Mouse (Mus musculus) MEL (cell line): ENCODE measurements around the gene Fam57b. TPM values are rescaled to one million over a fixed set of nuclear protein-coding genes. Genes with fewer than 3 reads are reported as not detected.

Source experiments
- DNase-seq: peaks from one replicate; pipeline ENCODE4 v3.0.0; 2011; ENCODE audit warnings: low read depth, low spot score
- H3K27ac ChIP-seq: 2 replicates; pipeline ENCODE4 v1.5.1; 2012; ENCODE audit warnings: low read depth, mild to moderate bottlenecking, control low read depth, low read length, moderate library complexity; ENCODE audit not compliant: control insufficient read depth
- H3K27me3 ChIP-seq, 2 experiments: fragments of 150-350 bp in 1 of 2; sonication (generic) in 1 of 2; 2 replicates each; pipeline ENCODE4 v1.6.1; 2012; ENCODE audit warnings: low read length in 2 of 2, mild to moderate bottlenecking in 2 of 2, improper control_type of control experiment in 1 of 2, moderate library complexity in 1 of 2; ENCODE audit not compliant: insufficient read depth in 2 of 2, control insufficient read depth in 1 of 2
- H3K36me3 ChIP-seq, 2 experiments: 2 replicates each; pipeline ENCODE4 v1.6.1; 2012 to 2014; ENCODE audit warnings: low read length in 2 of 2, improper control_type of control experiment in 1 of 2, inconsistent platforms in 1 of 2, mild to moderate bottlenecking in 1 of 2; ENCODE audit not compliant: insufficient read depth in 2 of 2, control insufficient read depth in 1 of 2
- H3K4me1 ChIP-seq, 2 experiments: fragments of 150-350 bp in 1 of 2; sonication (generic) in 1 of 2; 2 replicates each; pipeline ENCODE4 v1.6.1; 2012; ENCODE audit warnings: low read length in 2 of 2, improper control_type of control experiment in 1 of 2, mild to moderate bottlenecking in 1 of 2; ENCODE audit not compliant: insufficient read depth in 2 of 2, control insufficient read depth in 1 of 2
- H3K4me3 ChIP-seq, 2 experiments: fragments of 150-350 bp in 1 of 2; sonication (generic) in 1 of 2; 2 replicates each; pipeline ENCODE4 v1.5.1; 2012; ENCODE audit warnings: low read depth in 2 of 2, low read length in 2 of 2, mild to moderate bottlenecking in 2 of 2, moderate library complexity in 2 of 2, control low read depth in 1 of 2, improper control_type of control experiment in 1 of 2; ENCODE audit not compliant: control insufficient read depth in 1 of 2, insufficient read depth in 1 of 2
- H3K79me2 ChIP-seq: 2 replicates; pipeline ENCODE4 v1.6.1; 2012; ENCODE audit warnings: mild to moderate bottlenecking, low read length, moderate library complexity; ENCODE audit not compliant: control insufficient read depth, poor library complexity, insufficient read depth
- H3K9ac ChIP-seq: 2 replicates; pipeline ENCODE4 v1.6.1; 2012; ENCODE audit warnings: low read depth, mild to moderate bottlenecking, control low read depth, low read length, moderate library complexity; ENCODE audit not compliant: control insufficient read depth, poor library complexity, severe bottlenecking
- H3K9me3 ChIP-seq: fragments of 150-350 bp; sonication (generic); replicated peaks from 2 replicates; pipeline ENCODE4 v1.6.1; 2012; ENCODE audit warnings: mild to moderate bottlenecking, low read length, improper control_type of control experiment, moderate library complexity; ENCODE audit not compliant: insufficient read depth
- BHLHE40 ChIP-seq: IDR thresholded peaks from 2 replicates; pipeline ENCODE4 v1.6.1; 2012; ENCODE audit warnings: low read depth, mild to moderate bottlenecking, inconsistent platforms, low read length, improper control_type of control experiment, borderline replicate concordance
- CHD1 ChIP-seq: IDR thresholded peaks from 2 replicates; pipeline ENCODE4 v1.6.1; 2012; ENCODE audit warnings: low read depth, mild to moderate bottlenecking, inconsistent platforms, low read length, improper control_type of control experiment
- CTCF ChIP-seq, 3 experiments: IDR thresholded peaks in 2 of 3; conservative IDR thresholded peaks in 1 of 3; 2 replicates each; pipeline ENCODE4 v1.5.1; 2011 to 2012; ENCODE audit warnings: low read length in 3 of 3, low read depth in 2 of 3, mild to moderate bottlenecking in 2 of 3, improper control_type of control experiment in 1 of 3, inconsistent platforms in 1 of 3, mixed read lengths in 1 of 3, moderate library complexity in 1 of 3; ENCODE audit not compliant: control insufficient read depth in 1 of 3, insufficient read depth in 1 of 3, poor library complexity in 1 of 3, severe bottlenecking in 1 of 3
- EP300 ChIP-seq, 2 experiments: IDR thresholded peaks; 2 replicates each; pipeline ENCODE4 v1.6.1; 2011; ENCODE audit warnings: improper control_type of control experiment in 2 of 2, low read length in 2 of 2, low read depth in 1 of 2, mild to moderate bottlenecking in 1 of 2
- ETS1 ChIP-seq: IDR thresholded peaks from 2 replicates; pipeline ENCODE4 v1.6.1; 2012; ENCODE audit warnings: low read depth, mild to moderate bottlenecking, inconsistent platforms, low read length, improper control_type of control experiment, moderate library complexity
- GATA1 ChIP-seq: IDR thresholded peaks from 2 replicates; pipeline ENCODE4 v1.6.1; 2011; ENCODE audit warnings: low read depth, low read length, improper control_type of control experiment
- MAX ChIP-seq: IDR thresholded peaks from 2 replicates; pipeline ENCODE4 v1.6.1; 2011; ENCODE audit warnings: low read length, improper control_type of control experiment
- MAZ ChIP-seq: IDR thresholded peaks from 2 replicates; pipeline ENCODE4 v1.6.1; 2012; ENCODE audit warnings: low read depth, mild to moderate bottlenecking, inconsistent platforms, low read length, improper control_type of control experiment
- MYC ChIP-seq: IDR thresholded peaks from 2 replicates; pipeline ENCODE4 v1.6.1; 2011; ENCODE audit warnings: low read depth, mild to moderate bottlenecking, low read length, improper control_type of control experiment, moderate library complexity
- NRF1 ChIP-seq: IDR thresholded peaks from 2 replicates; pipeline ENCODE4 v1.6.1; 2014; ENCODE audit warnings: low read depth, mild to moderate bottlenecking, inconsistent platforms, low read length, improper control_type of control experiment, moderate library complexity; ENCODE audit not compliant: poor library complexity, insufficient read depth, severe bottlenecking
- POLR2A ChIP-seq, 2 experiments: IDR thresholded peaks; 2 replicates each; pipeline ENCODE4 v1.6.1; 2011 to 2012; ENCODE audit warnings: low read length in 2 of 2, mild to moderate bottlenecking in 2 of 2, control low read depth in 1 of 2, improper control_type of control experiment in 1 of 2, low read depth in 1 of 2, moderate library complexity in 1 of 2; ENCODE audit not compliant: control insufficient read depth in 1 of 2, insufficient read depth in 1 of 2, poor library complexity in 1 of 2
- POLR2AphosphoS2 ChIP-seq: IDR thresholded peaks from 2 replicates; pipeline ENCODE4 v1.6.1; 2011; ENCODE audit warnings: low read length, improper control_type of control experiment
- RAD21 ChIP-seq: IDR thresholded peaks from 2 replicates; pipeline ENCODE4 v1.6.1; 2011; ENCODE audit warnings: mild to moderate bottlenecking, low read depth, low read length, improper control_type of control experiment
- RCOR1 ChIP-seq: IDR thresholded peaks from 2 replicates; pipeline ENCODE4 v1.6.1; 2012; ENCODE audit warnings: low read depth, mild to moderate bottlenecking, inconsistent platforms, low read length, improper control_type of control experiment
- SIN3A ChIP-seq: IDR thresholded peaks from 2 replicates; pipeline ENCODE4 v1.6.1; 2012; ENCODE audit warnings: low read length, improper control_type of control experiment, inconsistent platforms
- SMC3 ChIP-seq: IDR thresholded peaks from 2 replicates; pipeline ENCODE4 v1.6.1; 2011; ENCODE audit warnings: low read depth, low read length, improper control_type of control experiment
- TAL1 ChIP-seq: IDR thresholded peaks from 2 replicates; pipeline ENCODE4 v1.6.1; 2012; ENCODE audit warnings: mild to moderate bottlenecking, inconsistent platforms, low read length, moderate library complexity, mixed read lengths
- TBP ChIP-seq: IDR thresholded peaks from 2 replicates; pipeline ENCODE4 v1.8.0; 2011; ENCODE audit warnings: low read depth, low read length, improper control_type of control experiment
- TCF12 ChIP-seq: IDR thresholded peaks from 2 replicates; pipeline ENCODE4 v1.6.1; 2014; ENCODE audit warnings: low read depth, mild to moderate bottlenecking, inconsistent platforms, low read length, improper control_type of control experiment, moderate library complexity
- UBTF ChIP-seq: IDR thresholded peaks from 2 replicates; pipeline ENCODE4 v1.6.1; 2012; ENCODE audit warnings: low read depth, mild to moderate bottlenecking, inconsistent platforms, low read length, improper control_type of control experiment, moderate library complexity, borderline replicate concordance; ENCODE audit not compliant: insufficient read depth
- USF1 ChIP-seq: IDR thresholded peaks from 2 replicates; pipeline ENCODE4 v1.6.1; 2014; ENCODE audit warnings: low read depth, mild to moderate bottlenecking, inconsistent platforms, low read length, improper control_type of control experiment, moderate library complexity
- USF2 ChIP-seq, 2 experiments: IDR thresholded peaks; 2 replicates each; pipeline ENCODE4 v1.6.1; 2011 to 2012; ENCODE audit warnings: improper control_type of control experiment in 2 of 2, low read length in 2 of 2, borderline replicate concordance in 1 of 2, inconsistent platforms in 1 of 2, low read depth in 1 of 2, mild to moderate bottlenecking in 1 of 2; ENCODE audit not compliant: insufficient read depth in 1 of 2
- ZC3H11A ChIP-seq: IDR thresholded peaks from 2 replicates; pipeline ENCODE4 v1.6.1; 2012; ENCODE audit warnings: low read depth, mild to moderate bottlenecking, inconsistent platforms, low read length, improper control_type of control experiment
- ZNF384 ChIP-seq: IDR thresholded peaks from 2 replicates; pipeline ENCODE4 v1.6.1; 2012; ENCODE audit warnings: low read depth, mild to moderate bottlenecking, inconsistent platforms, low read length, improper control_type of control experiment
- polyA plus RNA-seq, 2 experiments: library from polyadenylated mRNA; stranded (reverse) in 1 of 2; unstranded in 1 of 2; fragments of >175 nt in 1 of 2; fragments of >200 nt in 1 of 2; gene quantifications; 2 replicates each; pipeline versions ENCODE4 v1.2.1 to v1.2.4; 2012; ENCODE audit warnings: low replicate concordance in 2 of 2, low read depth in 1 of 2; ENCODE audit not compliant: insufficient read length in 2 of 2, insufficient read depth in 1 of 2, missing spikeins in 1 of 2
- total RNA-seq: library from RNA; depleted of rRNA; stranded (reverse); fragments of 300-350 nt; gene quantifications from 2 replicates; pipeline ENCODE4 v1.2.3, GENCODE M21; 2012

The Fam57b gene
- total and polyA plus RNA-seq, 3 experiments = 0.50 to 1.7 TPM; not detected in 1

DNA sequence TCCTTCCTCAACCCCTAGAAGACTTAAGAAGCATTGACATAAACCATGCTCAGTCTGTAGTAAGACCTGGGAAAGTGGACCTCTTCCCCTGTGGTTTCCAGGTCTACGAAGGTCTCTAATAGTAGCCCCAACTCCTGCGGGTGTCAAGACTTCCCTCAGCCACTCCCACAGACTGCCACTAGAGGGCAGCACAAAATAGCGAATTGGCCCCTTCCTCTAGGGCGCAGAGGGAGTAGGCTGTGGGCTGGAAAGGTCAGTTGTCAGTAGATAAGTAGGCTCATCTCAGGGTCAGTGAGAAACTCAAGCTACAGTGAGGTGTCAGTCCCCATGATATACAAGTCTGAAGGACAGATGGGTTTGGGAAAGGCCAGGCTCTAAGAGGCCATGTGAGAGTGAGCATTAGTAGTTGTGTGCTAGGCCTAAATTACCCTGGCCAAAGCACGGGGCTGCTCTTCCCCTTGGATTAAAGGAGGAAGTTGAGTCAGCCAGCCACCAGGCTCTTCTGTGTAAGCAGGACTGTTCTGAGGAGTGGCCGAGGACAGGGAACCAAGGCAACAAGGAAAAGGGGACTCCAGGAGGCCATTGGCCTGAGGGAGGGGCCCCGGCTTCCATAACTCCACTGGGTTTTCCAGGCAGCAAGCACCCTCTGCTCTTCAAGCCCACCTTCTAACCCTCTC is 24.5 kb downstream of the Fam57b start:
- Histone ChIP-seq H3K9me3 (no peaks in the 10 kb centered on the region), H3K27ac (no peak overlapping the region), H3K79me2 (no peaks in the 10 kb centered on the region), H3K4me3 (no peak overlapping the region), H3K9ac (peak overlapping the region; percentile 30), H3K4me1 (peaks cover 2 to 8% of the 10 kb centered on the region in 2 experiments; a peak in 2 of 4 replicates), H3K27me3 (0 out of 4 replicates have a peak, but pooled peaks cover 2% of the 10 kb centered on the region in 2 experiments), H3K36me3 (no peaks in the 10 kb centered on the region)
- peak; percentile 83 for DNase-seq
- TF ChIP-seq TAL1 (no peak), RCOR1 (no peak), CHD1 (no peak), POLR2A (IDR thresholded peaks at IDR 0.05; ENCODE audit: control insufficient read depth in 1 of 2, insufficient read depth in 1 of 2, low read depth in 1 of 2, low read length in 2 of 2, poor library complexity in 1 of 2) (no peak), MAZ (peak; percentile 85), ZNF384 (peak; percentile 28; the same call in 1 of the 2 replicates), POLR2AphosphoS2 (no peak), MYC (no peak), ETS1 (no peak), GATA1 (0 out of 2 replicates have a peak, but pooled peaks have one; percentile 10), TCF12 (no peak), EP300 (IDR thresholded peaks at IDR 0.05; ENCODE audit: low read depth in 1 of 2, low read length in 2 of 2) (0 out of 4 replicates have a peak, but pooled peaks of 1 of the 2 experiments have one; percentile 5), USF2 (IDR thresholded peaks at IDR 0.05; ENCODE audit: borderline replicate concordance in 1 of 2, insufficient read depth in 1 of 2, low read depth in 1 of 2, low read length in 2 of 2) (no peak), SIN3A (peak; percentile 55; the same call in 1 of the 2 replicates), BHLHE40 (0 out of 2 replicates have a peak, but pooled peaks have one; percentile 33), CTCF (IDR thresholded peaks at IDR 0.05 in 2 of 3, conservative IDR thresholded peaks at IDR 0.05 in 1 of 3; ENCODE audit: control insufficient read depth in 1 of 3, insufficient read depth in 1 of 3, low read depth in 2 of 3, low read length in 3 of 3, poor library complexity in 1 of 3, severe bottlenecking in 1 of 3) (peak; percentile 93 to 99 (median 96)), USF1 (no peak), TBP (no peak), SMC3 (peak; percentile 93), NRF1 (0 out of 2 replicates have a peak, but pooled peaks have one; percentile 15), MAX (no peak), ZC3H11A (peak; percentile 83), RAD21 (peak; percentile 95), UBTF (no peak)
